Mouse (Mus musculus) limb, embryonic 11.5 days (tissue): Measurements from ENCODE around the gene Cnnm1. TPM values are rescaled to one million over a fixed set of nuclear protein-coding genes. Genes with fewer than 3 reads are reported as not detected.

Source experiments
- ATAC-seq: fragments of 200-750 bp; cut with Nextera tagmentation; 2 replicates; pipeline ENCODE4 v1.8.0; 2017; ENCODE audit warnings: low read depth; ENCODE audit not compliant: insufficient number of reproducible peaks, low FRiP score, low TSS enrichment
- DNase-seq: peaks from one replicate; pipeline ENCODE4 v3.0.0-alpha.2; 2015; ENCODE audit warnings: low spot score
- H3K27ac ChIP-seq: fragments of 300-500 bp; sonication (generic); replicated peaks from 2 replicates; pipeline ENCODE4 v1.5.1; 2014; ENCODE audit warnings: low read depth, mild to moderate bottlenecking, low read length
- H3K27me3 ChIP-seq: fragments of 300-500 bp; sonication (generic); 2 replicates; pipeline ENCODE4 v1.6.1; 2014; ENCODE audit warnings: mild to moderate bottlenecking, low read length, mixed read lengths; ENCODE audit not compliant: control insufficient read depth, insufficient read depth
- H3K36me3 ChIP-seq: fragments of 300-500 bp; sonication (generic); 2 replicates; pipeline ENCODE4 v1.6.1; 2014; ENCODE audit warnings: mild to moderate bottlenecking, low read length, moderate library complexity, mixed read lengths; ENCODE audit not compliant: control insufficient read depth, insufficient read depth
- H3K4me1 ChIP-seq: fragments of 300-500 bp; sonication (generic); 2 replicates; pipeline ENCODE4 v1.6.1; 2014; ENCODE audit warnings: low read length, mixed read lengths; ENCODE audit not compliant: control insufficient read depth, insufficient read depth
- H3K4me2 ChIP-seq: fragments of 300-500 bp; sonication (generic); 2 replicates; pipeline ENCODE4 v1.6.1; 2014; ENCODE audit warnings: low read depth, mild to moderate bottlenecking, moderate library complexity; ENCODE audit not compliant: severe bottlenecking
- H3K4me3 ChIP-seq: fragments of 300-500 bp; sonication (generic); 2 replicates; pipeline ENCODE4 v1.5.1; 2014; ENCODE audit warnings: low read depth, low read length
- H3K9ac ChIP-seq: fragments of 300-500 bp; sonication (generic); 2 replicates; pipeline ENCODE4 v1.6.1; 2014; ENCODE audit warnings: mild to moderate bottlenecking, low read length
- H3K9me3 ChIP-seq: fragments of 300-500 bp; sonication (generic); 2 replicates; pipeline ENCODE4 v1.6.1; 2016; ENCODE audit warnings: low read length; ENCODE audit not compliant: control insufficient read depth
- WGBS: fragments of 180-500 bp; shearing (Covaris S2); extraction: QIAGEN DNeasy Blood & Tissue Kit; methylation state at CpG from one replicate; pipeline ENCODE4 v1.1.7; 2014; 5-methylcytosine and 5-hydroxymethylcytosine counted together
- polyA plus RNA-seq: library from polyadenylated mRNA; unstranded; fragments of >200 nt; fragmentation: Nextera tagmentation; extraction: Ambion mirVana; gene quantifications from 2 replicates; pipeline ENCODE4 v1.2.1, GENCODE M21; 2014

Gene Cnnm1
- polyA plus RNA-seq, 1 experiment from 2014 or later, result 0.48 TPM

- Histone ChIP-seq H3K27ac (no peak overlapping the region), H3K4me2 (peak overlapping the region; percentile 79), H3K4me3 (peak overlapping the region; percentile 74), H3K9me3 (no peaks in the 10 kb centered on the region), H3K9ac (peak overlapping the region; percentile 77), H3K27me3 (no peaks in the 10 kb centered on the region), H3K4me1 (peaks cover 3% of the 10 kb centered on the region), H3K36me3 (no peaks in the 10 kb centered on the region)
- ATAC-seq, result no peak
- 21% methylated on average over 10 of the region's 10 CpGs for WGBS
- DNase-seq, result no peak
Observed at GRCm38 (mm10) chr19:43525104-43525482, 84.9 kb downstream of the Cnnm1 start.

GRCm38 (mm10) chr19:43525566-43525965, 85.3 kb downstream of the Cnnm1 start:
- Histone ChIP-seq H3K9me3 (no peaks in the 10 kb centered on the region), H3K4me3 (no peak overlapping the region), H3K27ac (no peak overlapping the region), H3K4me1 (peaks cover 3% of the 10 kb centered on the region), H3K27me3 (no peaks in the 10 kb centered on the region), H3K4me2 (no peak overlapping the region; the same call in 1 of the 2 replicates), H3K36me3 (no peaks in the 10 kb centered on the region), H3K9ac (no peak overlapping the region)
- WGBS, result 93% methylated on average over 7 of the region's 7 CpGs
- ATAC-seq (no peak), DNase-seq (no peak)

DNA sequence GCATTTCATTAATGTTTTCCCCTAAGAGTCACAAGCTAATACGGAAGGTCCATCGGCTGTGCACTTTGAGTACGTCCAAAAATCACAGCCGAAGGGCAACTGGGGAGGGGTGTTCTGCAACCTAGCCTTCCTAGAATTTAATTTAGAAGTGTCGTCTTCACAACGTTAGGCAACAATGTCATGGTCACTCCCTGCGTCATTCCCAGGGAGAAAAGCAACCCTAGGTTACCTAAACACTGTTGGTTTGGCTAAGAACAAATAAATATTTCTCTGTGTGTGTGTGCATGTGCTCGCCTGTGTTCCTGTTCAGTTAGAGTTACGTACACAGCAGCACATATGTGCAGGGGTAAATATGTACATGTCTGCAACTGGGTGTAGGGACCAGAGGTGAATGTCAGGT, 85.8 kb downstream of the Cnnm1 start:
- Histone ChIP-seq H3K9me3 (no peaks in the 10 kb centered on the region), H3K27me3 (no peaks in the 10 kb centered on the region), H3K9ac (no peak overlapping the region), H3K27ac (no peak overlapping the region), H3K4me2 (no peak overlapping the region), H3K4me3 (no peak overlapping the region), H3K4me1 (peaks cover 3% of the 10 kb centered on the region), H3K36me3 (no peaks in the 10 kb centered on the region)
- DNase-seq (no peak), ATAC-seq (no peak)
- 92% methylated on average over 9 of the region's 9 CpGs for WGBS

DNA sequence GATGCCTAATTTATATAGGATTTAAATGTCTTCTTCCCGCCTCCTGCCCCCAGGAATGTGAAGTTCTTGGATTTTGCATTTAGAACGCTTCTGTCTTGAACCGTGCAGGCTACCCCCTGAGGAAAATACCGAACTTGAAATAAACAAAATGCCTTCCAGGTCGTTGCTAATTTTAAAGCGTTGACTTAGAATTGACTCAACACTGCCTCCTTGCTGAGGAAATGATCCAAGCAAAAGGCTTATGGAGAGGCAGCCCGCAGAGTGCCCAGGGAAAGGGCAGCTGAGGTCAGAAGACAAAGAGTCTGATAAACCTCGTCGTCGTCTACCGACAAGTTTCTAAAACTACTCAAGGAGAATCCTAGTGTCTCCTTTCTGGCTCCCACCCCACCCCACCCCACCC, 86.9 kb downstream of the Cnnm1 start:
- H3K4me1 ChIP-seq, result peaks cover 3% of the 10 kb centered on the region
- no peak overlapping the region for H3K4me3 ChIP-seq
- H3K9ac ChIP-seq, result no peak overlapping the region
- no peaks in the 10 kb centered on the region for H3K36me3 ChIP-seq
- ATAC-seq (no peak), DNase-seq (no peak)
- no peak overlapping the region for H3K4me2 ChIP-seq
- 18% methylated on average over 11 of the region's 11 CpGs for WGBS
- H3K27ac ChIP-seq, result no peak overlapping the region
- no peaks in the 10 kb centered on the region for H3K27me3 ChIP-seq
- H3K9me3 ChIP-seq, result no peaks in the 10 kb centered on the region

- Histone ChIP-seq H3K27ac (no peak overlapping the region), H3K36me3 (no peaks in the 10 kb centered on the region), H3K4me1 (peaks cover 3% of the 10 kb centered on the region), H3K27me3 (no peaks in the 10 kb centered on the region), H3K4me2 (no peak overlapping the region), H3K9me3 (no peaks in the 10 kb centered on the region), H3K4me3 (no peak overlapping the region), H3K9ac (no peak overlapping the region)
- WGBS, result 86% methylated on average over 8 of the region's 8 CpGs
- ATAC-seq (no peak), DNase-seq (no peak)
Observed at GRCm38 (mm10) chr19:43528056-43528587, 87.9 kb downstream of the Cnnm1 start.

- Histone ChIP-seq H3K9ac (no peak overlapping the region), H3K4me3 (0 out of 2 replicates have a peak overlapping the region, but pooled peaks have one; percentile 3), H3K36me3 (no peaks in the 10 kb centered on the region), H3K27me3 (no peaks in the 10 kb centered on the region), H3K27ac (no peak overlapping the region), H3K4me2 (peak overlapping the region; percentile 36; the same call in 1 of the 2 replicates), H3K9me3 (no peaks in the 10 kb centered on the region), H3K4me1 (no peaks in the 10 kb centered on the region)
- DNase-seq (peak; percentile 81), ATAC-seq (peak; percentile 65; the same call in 1 of the 2 replicates)
- WGBS, result 2% methylated on average over 13 of the region's 13 CpGs
Observed at GRCm38 (mm10) chr19:43530197-43530770, 90.0 kb downstream of the Cnnm1 start.

GRCm38 (mm10) chr19:43530921-43531320, 90.7 kb downstream of the Cnnm1 start:
- Histone ChIP-seq H3K4me3 (no peak overlapping the region), H3K4me1 (no peaks in the 10 kb centered on the region), H3K27me3 (no peaks in the 10 kb centered on the region), H3K27ac (no peak overlapping the region), H3K9me3 (no peaks in the 10 kb centered on the region), H3K36me3 (no peaks in the 10 kb centered on the region), H3K9ac (no peak overlapping the region), H3K4me2 (no peak overlapping the region)
- DNase-seq (no peak), ATAC-seq (no peak)
- WGBS, result 38% methylated on average over 12 of the region's 12 CpGs

DNA sequence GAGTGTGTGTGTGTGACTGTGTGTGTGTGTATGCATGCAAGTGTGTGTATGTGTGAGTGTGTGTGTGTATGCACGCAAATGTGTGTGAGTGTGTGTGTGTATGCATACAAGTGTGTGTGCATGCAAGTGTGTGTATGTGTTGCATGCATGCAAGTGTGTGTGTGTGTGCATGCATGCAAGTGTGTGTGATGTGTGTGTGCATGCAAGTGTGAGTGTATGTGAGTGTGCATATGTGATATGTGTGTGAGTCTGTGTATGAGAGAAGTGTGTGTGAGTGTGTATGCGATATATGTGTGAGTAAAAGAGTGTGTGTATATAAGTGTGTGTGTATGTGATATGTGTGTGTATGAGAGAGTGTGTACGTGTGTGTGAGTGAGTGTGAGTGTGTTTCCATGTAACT, 95.1 kb downstream of the Cnnm1 start:
- Histone ChIP-seq H3K4me3 (no peak overlapping the region), H3K4me2 (no peak overlapping the region), H3K4me1 (no peaks in the 10 kb centered on the region), H3K27ac (no peak overlapping the region), H3K27me3 (no peaks in the 10 kb centered on the region), H3K36me3 (no peaks in the 10 kb centered on the region), H3K9me3 (no peaks in the 10 kb centered on the region), H3K9ac (no peak overlapping the region)
- DNase-seq, result no peak
- no peak for ATAC-seq
- 93% methylated on average over 3 of the region's 3 CpGs for WGBS
